In the genomic region with DNA sequence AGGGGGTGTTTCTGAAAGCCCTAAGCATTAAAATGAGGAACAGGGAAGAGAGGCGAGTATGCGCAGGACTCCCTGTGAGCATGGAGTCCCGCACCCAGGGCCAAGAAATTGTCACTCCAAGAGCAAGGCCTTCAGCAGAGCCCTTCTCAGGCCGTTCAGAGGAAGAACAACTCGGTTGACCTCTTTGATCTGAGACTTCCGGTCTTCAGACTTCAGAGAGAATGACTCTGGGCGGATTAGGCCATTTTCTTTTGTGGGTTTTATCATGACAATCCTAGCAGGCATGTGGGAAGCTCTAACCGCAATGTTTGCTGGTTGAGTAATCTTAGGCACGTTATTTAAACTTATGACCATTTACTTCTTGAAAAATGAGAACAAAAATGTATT, we compare ENCODE assay signal across 11 mouse cellular contexts.
DNase-seq lines count a peak whose midpoint lies in the region; ATAC-seq and TF ChIP-seq lines count a peak whose summit lies in the region.
"Had no signal": no experiment of that assay in that cellular context is flagged by ENCODE, and none has a peak within 500 bp of the region (broad histone marks: within the 10 kb centered on the region; RNA-seq: fewer than 3 reads in every experiment).

No protein-coding gene starts in this region.

- no peak for TF ChIP-seq CTCF in kidney, adult 2 months (conservative IDR thresholded peaks at IDR 0.05; ENCODE audit: insufficient read depth, insufficient read length, low read depth, low read length)

- H3K4me3 ChIP-seq in kidney, adult 2 months (ENCODE audit: insufficient read depth, low read depth, low read length) = no peak overlapping the region
- no peak overlapping the region for H3K4me3 ChIP-seq in forebrain, embryonic 16.5 days (replicated peaks; ENCODE audit: low read length)
- no peak overlapping the region for H3K4me3 ChIP-seq in midbrain, embryonic 14.5 days (replicated peaks; ENCODE audit: low read depth, low read length)
- H3K4me3 ChIP-seq: stomach, embryonic 15.5 days had no signal

- no peak for ATAC-seq in forebrain, embryonic 16.5 days
- no peak for ATAC-seq in midbrain, embryonic 14.5 days (ENCODE audit: low FRiP score, low TSS enrichment)

- TF ChIP-seq POLR2A in kidney, adult 2 months (IDR thresholded peaks at IDR 0.05; ENCODE audit: low read depth, low read length) = no peak

- no peak overlapping the region for H3K27ac ChIP-seq in kidney, adult 2 months (ENCODE audit: insufficient read depth, low read depth, low read length)
- H3K27ac ChIP-seq in forebrain, embryonic 16.5 days (ENCODE audit: low read length) = no peak overlapping the region
- H3K27ac ChIP-seq in midbrain, embryonic 14.5 days (replicated peaks; ENCODE audit: low read depth, low read length) = no peak overlapping the region; the same call in 1 of the 2 replicates
- H3K27ac ChIP-seq: stomach, embryonic 15.5 days had no signal

- no peaks in the 10 kb centered on the region for H3K9me3 ChIP-seq in forebrain, embryonic 16.5 days (ENCODE audit: control insufficient read depth, low read length)
- H3K9me3 ChIP-seq in midbrain, embryonic 14.5 days (ENCODE audit: control insufficient read depth, low read length) = no peaks in the 10 kb centered on the region
- H3K9me3 ChIP-seq: stomach, embryonic 15.5 days had no signal

- no peaks in the 10 kb centered on the region for H3K4me1 ChIP-seq in kidney, adult 2 months (ENCODE audit: control insufficient read depth, insufficient read depth, low read length)
- peaks cover 6% of the 10 kb centered on the region; the same call in 1 of the 2 replicates for H3K4me1 ChIP-seq in forebrain, embryonic 16.5 days (replicated peaks; ENCODE audit: control insufficient read depth, insufficient read depth, low read length)
- H3K4me1 ChIP-seq in midbrain, embryonic 14.5 days (ENCODE audit: control insufficient read depth, insufficient read depth, low read length) = peaks cover 6% of the 10 kb centered on the region; the same call in 1 of the 2 replicates
- H3K4me1 ChIP-seq: stomach, embryonic 15.5 days had no signal

- H3K36me3 ChIP-seq in kidney, adult 2 months (ENCODE audit: control insufficient read depth, insufficient read depth, low read length) = no peaks in the 10 kb centered on the region
- no peaks in the 10 kb centered on the region for H3K36me3 ChIP-seq in forebrain, embryonic 16.5 days (ENCODE audit: control insufficient read depth, insufficient read depth)
- H3K36me3 ChIP-seq in midbrain, embryonic 14.5 days (ENCODE audit: control insufficient read depth, insufficient read depth, low read length) = no peaks in the 10 kb centered on the region
- H3K36me3 ChIP-seq: stomach, embryonic 15.5 days had no signal

- peak overlapping the region; percentile 37; the same call in 1 of the 2 replicates for H3K4me2 ChIP-seq in forebrain, embryonic 16.5 days (ENCODE audit: low read length)
- peak overlapping the region; percentile 34 for H3K4me2 ChIP-seq in midbrain, embryonic 14.5 days (ENCODE audit: low read length)
- H3K4me2 ChIP-seq: stomach, embryonic 15.5 days had no signal

- no peaks in the 10 kb centered on the region for H3K27me3 ChIP-seq in kidney, adult 2 months (replicated peaks; ENCODE audit: control insufficient read depth, insufficient read depth, low read length)
- no peaks in the 10 kb centered on the region for H3K27me3 ChIP-seq in forebrain, embryonic 16.5 days (replicated peaks; ENCODE audit: control insufficient read depth, insufficient read depth, low read length)
- no peaks in the 10 kb centered on the region for H3K27me3 ChIP-seq in midbrain, embryonic 14.5 days (ENCODE audit: control insufficient read depth, insufficient read depth, low read length)
- H3K27me3 ChIP-seq: CH12.LX; stomach, embryonic 15.5 days had no signal

- H3K9ac ChIP-seq in forebrain, embryonic 16.5 days (replicated peaks; ENCODE audit: low read depth, low read length) = no peak overlapping the region
- H3K9ac ChIP-seq in midbrain, embryonic 14.5 days (replicated peaks; ENCODE audit: low read length) = no peak overlapping the region
- H3K9ac ChIP-seq: stomach, embryonic 15.5 days had no signal

- peak; percentile 8 for DNase-seq in kidney, adult 2 months
- no peak for DNase-seq in kidney, postnatal 36 days
- DNase-seq in ZHBTc4 (ENCODE audit: low read depth, low spot score) = peak; percentile 73
- DNase-seq in midbrain, embryonic 14.5 days = peak; percentile 43
- DNase-seq in right cerebral cortex, postnatal 36 days (ENCODE audit: low spot score in 2 of 2) = no peak
- DNase-seq in cerebellum, postnatal 10 days = no peak
- no peak for DNase-seq in gastrocnemius, postnatal 25 days
- DNase-seq: gastrocnemius, postnatal 14 days had no signal

- 53% methylated on average over 9 of the region's 9 CpGs for WGBS in kidney, adult 2 months
- WGBS in forebrain, embryonic 16.5 days = 30% methylated on average over 9 of the region's 9 CpGs
- WGBS in midbrain, embryonic 14.5 days = 20% methylated on average over 9 of the region's 9 CpGs

Comparison
In these comparisons a context has a peak if more than half of its experiments do, and no peak if none do; other contexts are left out.
1. DNase-seq: peak in kidney, adult 2 months (single experiment), ZHBTc4 (single experiment) and midbrain, embryonic 14.5 days (single experiment); none in kidney, postnatal 36 days (0 of 2), right cerebral cortex, postnatal 36 days (0 of 2), cerebellum, postnatal 10 days (0 of 2) and gastrocnemius, postnatal 25 days (single experiment).